Mouse (Mus musculus) liver, postnatal 0 days (tissue): ENCODE data around the gene Scap.

Experiments used
- CTCF ChIP-seq: sonication (generic); IDR thresholded peaks from 2 replicates; pipeline ENCODE4 v1.5.1; 2016; ENCODE audit warnings: antibody characterized with exemption, low read depth
- EP300 ChIP-seq: IDR thresholded peaks from 2 replicates; pipeline ENCODE4 v1.6.1; 2016; ENCODE audit warnings: antibody characterized with exemption, low read depth, mild to moderate bottlenecking

DNA sequence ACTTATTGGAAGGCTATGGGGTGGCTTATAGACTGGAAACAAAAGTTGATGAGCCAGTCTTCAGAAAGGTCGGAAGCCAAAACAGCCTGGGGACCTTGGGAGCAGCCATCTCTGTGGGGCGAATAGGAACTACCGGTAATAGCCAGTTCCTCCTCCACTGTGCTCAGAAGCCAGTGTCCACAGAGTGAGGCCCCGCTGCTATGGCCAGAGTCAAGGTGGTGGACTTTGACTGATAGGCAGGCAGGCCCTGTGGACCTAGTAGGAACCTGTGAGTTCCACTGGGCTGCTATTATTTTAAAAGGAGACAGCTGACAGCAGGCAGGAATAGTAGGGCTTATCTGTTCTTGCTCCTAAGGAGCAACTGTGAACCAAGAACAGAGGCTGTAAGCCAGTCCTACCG, 17.5 kb downstream of the Scap start:
- TF ChIP-seq CTCF (no peak), EP300 (no peak)
